Mouse (Mus musculus): Measurements from ENCODE around the gene Gm49361. TPM values are rescaled to one million over a fixed set of nuclear protein-coding genes. Genes with fewer than 3 reads are reported as not detected.
A peak's percentile ranks its signal among the peaks of the same experiment; 100 is the strongest.

The Gm49361 gene
- 1 to 10 TPM in 1 of 2 experiments, under 1 TPM in 1; 0.40 to 1.8 TPM for total RNA-seq (2021)
- long read RNA-seq, experiment 1, result 0 reads
- long read RNA-seq, experiment 2, result 0 reads

- peak; percentile 69 to 85 for DNase-seq (ENCODE audit: extremely low spot score in 1 of 2, low spot score in 2 of 2)
- intact Hi-C loops (cut with DNase I), result loop anchor here (1.0 to 2.0 kb wide), 3 partner anchors 52 to 80 kb away; partner anchors contain the start of genes Mrpl57, Sap18 and Ska3
- Histone ChIP-seq H3K27ac (peak within 1 kb of the TSS; percentile 90), H3K4me3 (peak within 1 kb of the TSS; percentile 74)
- no peak; the same call in 1 of the 2 replicates for TF ChIP-seq CTCF (IDR thresholded peaks at IDR 0.05)
Measured at GRCm38 (mm10) chr14:57746001-57746771, at the start of gene Gm49361. TSS of gene Gm49361 (minus strand) at chr14:57746103.

DNA sequence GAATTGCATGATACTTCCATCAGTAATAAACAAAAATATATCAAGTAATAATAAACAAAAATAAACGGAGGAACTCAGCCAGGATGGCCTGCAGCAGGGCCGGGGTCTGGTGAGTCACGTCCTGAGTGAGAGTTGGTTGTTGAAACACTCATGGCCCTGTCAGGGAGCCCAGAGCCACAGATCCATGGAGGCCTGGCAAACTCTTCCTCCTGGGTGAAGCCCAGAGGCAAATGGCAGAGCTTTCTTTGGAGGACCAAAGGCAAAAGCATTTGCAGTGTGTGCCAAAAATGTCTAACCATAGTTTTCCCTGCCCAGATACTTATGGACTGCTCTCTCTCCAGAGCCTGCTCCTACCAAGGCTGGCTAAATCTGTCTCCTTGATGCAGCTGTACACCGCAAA, 45.3 kb upstream of the Gm49361 start:
- Histone ChIP-seq H3K27ac (no peak overlapping the region), H3K4me3 (no peak overlapping the region)
- intact Hi-C loops (cut with DNase I), result loop anchor here (10.0 kb wide), 2 partner anchors 284 to 1324 kb away; partner anchors contain the start of gene Fgf9
- TF ChIP-seq CTCF (IDR thresholded peaks at IDR 0.05), result no peak
- DNase-seq (ENCODE audit: extremely low spot score in 1 of 2, low spot score in 2 of 2), result no peak

- no peak for DNase-seq (ENCODE audit: extremely low spot score in 1 of 2, low spot score in 2 of 2)
- TF ChIP-seq CTCF (IDR thresholded peaks at IDR 0.05), result no peak
- intact Hi-C loops (cut with DNase I), result loop anchor here (10.0 kb wide), 2 partner anchors 285 to 1325 kb away; partner anchors contain the start of gene Fgf9
Measured at GRCm38 (mm10) chr14:57789759-57790158, 43.9 kb upstream of the Gm49361 start.

GRCm38 (mm10) chr14:57789311-57789710, 43.4 kb upstream of the Gm49361 start:
- Histone ChIP-seq H3K27ac (no peak overlapping the region), H3K4me3 (no peak overlapping the region)
- DNase-seq (ENCODE audit: extremely low spot score in 1 of 2, low spot score in 2 of 2), result no peak
- no peak for TF ChIP-seq CTCF (IDR thresholded peaks at IDR 0.05)
- intact Hi-C loops (cut with DNase I), result no loop called here

More at GRCm38 (mm10) chr14:57789759-57790158, 43.9 kb upstream of the Gm49361 start:
- Histone ChIP-seq H3K4me3 (no peak overlapping the region), H3K27ac (no peak overlapping the region)

DNA sequence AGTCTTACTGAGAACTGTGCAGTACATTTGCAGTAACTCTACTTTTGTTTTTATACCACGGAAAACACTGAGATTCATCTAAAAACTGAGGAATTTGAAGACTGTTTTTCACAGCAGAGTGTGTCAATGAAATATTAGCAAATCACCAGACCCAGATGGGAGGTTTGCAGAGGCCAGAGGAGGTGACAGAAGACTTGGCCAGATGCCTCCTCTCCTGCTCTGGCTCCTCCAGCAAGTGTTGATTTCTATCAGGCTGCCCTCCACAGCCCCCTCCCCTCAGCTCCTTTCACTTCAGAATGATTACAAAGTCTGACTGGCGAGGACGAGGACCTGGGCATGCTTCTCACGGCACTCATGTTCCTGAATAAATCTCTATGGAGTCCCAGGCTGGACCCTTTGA, 41.5 kb upstream of the Gm49361 start:
- no peak overlapping the region for H3K4me3 ChIP-seq
- TF ChIP-seq CTCF (IDR thresholded peaks at IDR 0.05), result no peak
- DNase-seq (ENCODE audit: extremely low spot score in 1 of 2, low spot score in 2 of 2), result no peak
- no peak overlapping the region for H3K27ac ChIP-seq
- intact Hi-C loops (cut with DNase I), result no loop called here

- intact Hi-C loops (cut with DNase I), result no loop called here
- no peak for TF ChIP-seq CTCF (IDR thresholded peaks at IDR 0.05)
- no peak for DNase-seq (ENCODE audit: extremely low spot score in 1 of 2, low spot score in 2 of 2)
- Histone ChIP-seq H3K27ac (no peak overlapping the region), H3K4me3 (no peak overlapping the region)
Measured at GRCm38 (mm10) chr14:57772157-57772815, 26.4 kb upstream of the Gm49361 start.

DNA sequence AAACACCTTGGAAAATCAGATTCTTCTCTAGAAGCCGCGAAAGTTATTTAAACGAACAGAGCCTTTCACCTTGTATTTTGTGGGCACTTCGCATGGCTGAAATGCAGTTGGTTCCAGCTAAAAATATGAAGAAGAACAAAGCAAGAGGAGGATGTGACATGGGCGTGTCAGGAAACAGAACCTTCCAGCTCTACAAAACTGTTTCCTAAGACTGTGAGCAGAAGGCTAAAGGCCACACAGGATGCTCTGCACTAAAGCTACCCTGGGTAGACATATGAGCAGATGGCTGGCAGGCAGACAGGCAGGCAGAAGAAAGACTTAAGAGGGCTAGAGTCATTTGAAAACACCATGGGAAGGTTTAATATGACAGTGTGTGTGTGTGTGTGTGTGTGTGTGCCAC, 23.2 kb upstream of the Gm49361 start:
- intact Hi-C loops (cut with DNase I), result no loop called here
- no peak for TF ChIP-seq CTCF (IDR thresholded peaks at IDR 0.05)
- no peak for DNase-seq (ENCODE audit: extremely low spot score in 1 of 2, low spot score in 2 of 2)
- no peak overlapping the region for H3K27ac ChIP-seq
- no peak overlapping the region for H3K4me3 ChIP-seq

DNA sequence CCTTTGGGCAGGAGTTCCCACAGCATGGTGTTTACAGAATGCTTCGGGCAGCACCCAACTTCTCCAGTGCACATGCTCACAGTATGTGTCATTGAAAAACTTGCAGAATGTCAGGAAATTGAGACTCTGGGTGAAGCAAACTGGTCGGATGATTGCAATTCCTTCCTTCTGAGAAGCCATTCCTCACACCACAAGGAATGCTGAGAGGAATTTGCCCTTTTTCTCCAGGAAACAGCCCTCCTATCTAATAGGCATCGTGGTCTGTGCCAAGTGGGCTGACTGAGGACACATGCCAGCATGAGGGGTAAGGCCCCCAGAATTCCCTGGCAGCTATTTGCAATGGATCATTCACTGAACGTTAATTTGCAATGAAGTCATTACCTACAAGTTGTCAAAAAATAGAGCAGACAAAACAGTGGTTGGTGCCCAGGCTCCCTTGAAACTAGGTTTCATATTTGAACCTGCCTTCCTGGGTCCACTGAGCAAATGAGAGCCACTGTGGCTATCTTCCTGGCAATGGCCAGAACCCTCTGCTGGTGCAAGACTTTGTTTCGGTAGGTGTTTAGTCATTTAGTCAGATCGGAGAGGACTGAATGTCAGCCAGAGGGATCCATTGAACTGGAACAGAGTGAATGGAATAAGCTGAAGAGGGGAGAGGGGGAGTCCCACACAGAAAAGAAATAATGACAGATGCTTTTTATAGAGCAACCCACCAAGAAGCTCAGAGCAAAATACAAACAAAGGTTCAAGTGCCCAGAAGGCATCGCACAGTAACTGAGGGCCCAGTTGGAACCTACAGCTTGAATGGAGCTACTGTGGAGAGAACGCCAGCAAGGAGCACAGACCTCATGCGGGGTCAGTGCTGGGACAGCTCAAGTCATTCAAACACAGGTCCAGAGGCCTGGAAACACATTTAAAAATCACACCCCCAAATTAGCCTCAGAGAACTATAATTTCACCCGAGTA, 14.8 kb upstream of the Gm49361 start:
- intact Hi-C loops (cut with DNase I), result no loop called here
- no peak for TF ChIP-seq CTCF (IDR thresholded peaks at IDR 0.05)
- no peak overlapping the region for H3K27ac ChIP-seq
- DNase-seq (ENCODE audit: extremely low spot score in 1 of 2, low spot score in 2 of 2), result no peak
- no peak overlapping the region for H3K4me3 ChIP-seq

- no peak within 1 kb of the TSS for H3K4me3 ChIP-seq
- DNase-seq (ENCODE audit: extremely low spot score in 1 of 2, low spot score in 2 of 2), result no peak
- H3K27ac ChIP-seq, result no peak within 1 kb of the TSS
- TF ChIP-seq CTCF (IDR thresholded peaks at IDR 0.05), result no peak
- intact Hi-C loops (cut with DNase I), result no loop called here
Measured at GRCm38 (mm10) chr14:57758237-57758636, 12.3 kb upstream of the Gm49361 start, which contains the start of gene Lats2. TSS of gene Lats2 (minus strand) at chr14:57758388.

DNA sequence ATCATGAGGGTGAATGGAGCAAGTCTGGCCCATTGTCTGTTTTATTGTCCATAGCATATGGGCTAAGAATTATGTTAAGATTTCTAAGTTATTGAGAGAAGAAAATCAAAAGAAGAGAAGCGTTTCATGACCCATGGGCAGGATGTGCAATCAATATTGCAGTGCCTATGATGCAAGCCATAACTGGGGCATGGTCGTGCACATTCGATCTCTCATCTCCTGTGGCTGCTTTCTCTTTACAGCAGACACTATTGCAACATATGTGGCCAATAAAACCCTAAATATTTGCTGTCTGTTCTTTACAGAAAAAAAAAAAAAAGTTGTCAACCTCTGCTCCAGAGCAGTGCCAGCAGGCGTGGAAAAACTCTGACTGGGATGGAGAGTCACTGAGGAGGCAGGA, 10.2 kb upstream of the Gm49361 start:
- H3K4me3 ChIP-seq, result no peak overlapping the region
- TF ChIP-seq CTCF (IDR thresholded peaks at IDR 0.05), result no peak
- intact Hi-C loops (cut with DNase I), result no loop called here
- no peak overlapping the region for H3K27ac ChIP-seq
- no peak for DNase-seq (ENCODE audit: extremely low spot score in 1 of 2, low spot score in 2 of 2)

DNA sequence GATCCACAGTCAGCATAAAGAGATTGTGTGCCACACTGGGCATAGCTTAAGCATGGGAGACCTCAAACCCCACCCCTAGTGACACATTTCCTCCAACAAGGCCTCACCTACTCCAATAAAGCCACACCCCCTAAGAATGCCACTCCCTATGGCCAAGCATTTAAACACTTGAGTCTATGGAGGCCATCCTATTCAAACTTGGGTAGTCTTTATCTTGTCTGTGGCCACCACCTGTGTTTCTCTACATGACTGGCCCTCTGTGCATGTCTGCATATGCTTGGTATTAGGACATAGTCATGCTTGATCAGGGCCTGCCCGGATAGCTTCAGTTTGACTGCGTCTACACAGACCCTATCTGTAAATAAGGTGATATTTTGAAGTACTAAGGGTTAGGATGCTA, 9.8 kb upstream of the Gm49361 start:
- TF ChIP-seq CTCF (IDR thresholded peaks at IDR 0.05), result no peak
- no peak for DNase-seq (ENCODE audit: extremely low spot score in 1 of 2, low spot score in 2 of 2)
- intact Hi-C loops (cut with DNase I), result no loop called here

More for the DNA sequence above, 9.8 kb upstream of the Gm49361 start:
- Histone ChIP-seq H3K27ac (no peak overlapping the region), H3K4me3 (no peak overlapping the region)

All from left cerebral cortex, adult 2 months (tissue).